Mouse (Mus musculus) CD8-positive naive resting alpha-beta T cell, adult 57 days (primary cell): ENCODE data around the gene Slc26a10. TPM values are rescaled to one million over a fixed set of nuclear protein-coding genes. Genes with fewer than 3 reads are reported as not detected.

Source experiments
- total RNA-seq: library from RNA; stranded (reverse); gene quantifications from one replicate; pipeline ENCODE4 v1.2.4, GENCODE M21; 2023

The Slc26a10 gene
- not detected for total RNA-seq

DNA sequence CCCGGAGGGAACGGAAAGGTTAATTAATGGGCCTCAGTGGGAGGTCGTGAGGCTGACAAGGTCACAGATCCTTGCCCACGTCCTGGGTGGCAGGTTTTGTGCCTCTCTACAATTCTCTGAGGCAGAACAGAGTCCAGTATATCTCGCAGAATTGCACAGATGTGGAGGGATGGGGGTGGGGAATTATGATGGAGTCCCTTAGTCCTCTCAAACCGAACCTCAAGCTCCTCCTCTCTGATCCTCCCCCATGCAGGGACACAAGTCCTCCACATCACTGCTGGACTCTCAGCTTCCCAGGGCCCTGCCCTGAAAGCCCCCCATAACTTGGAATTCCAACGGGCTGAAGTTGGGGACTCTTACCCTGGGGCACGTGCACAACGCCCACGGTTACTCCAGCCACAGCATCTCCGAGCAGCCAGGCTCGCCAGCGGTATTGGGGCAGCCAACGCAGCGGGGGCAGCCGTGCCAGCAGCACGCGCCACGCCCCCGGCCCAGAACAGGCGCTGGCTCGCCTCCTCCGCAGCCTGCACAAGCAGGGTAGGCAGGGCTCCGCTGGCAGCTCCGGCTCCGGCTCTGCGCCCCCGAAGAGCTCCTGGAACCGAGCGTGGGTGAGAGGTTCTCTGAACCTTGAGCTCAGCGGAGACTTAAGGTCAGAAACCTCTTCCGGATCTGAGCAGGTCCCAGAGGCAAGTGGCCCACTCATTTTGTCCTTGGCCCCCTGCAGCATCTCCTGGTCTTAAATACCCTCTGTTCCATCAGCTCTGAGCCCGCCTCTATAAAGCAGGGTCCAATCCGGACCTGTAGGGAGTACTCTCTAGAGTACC, at the start of gene Slc26a10:
Gene Slc26a10 (minus strand): TSS at position 775 of the 824 bp plus-strand sequence.

GRCm38 (mm10) chr10:127211414-127211854, 31.0 kb upstream of the Slc26a10 start, which contains the start of gene Pip4k2c:
Pip4k2c (minus strand) TSS chr10:127211585.

GRCm38 (mm10) chr10:127195328-127196129, 15.1 kb upstream of the Slc26a10 start, which contains the start of gene Dtx3:
Dtx3 (minus strand) TSS chr10:127195728.

DNA sequence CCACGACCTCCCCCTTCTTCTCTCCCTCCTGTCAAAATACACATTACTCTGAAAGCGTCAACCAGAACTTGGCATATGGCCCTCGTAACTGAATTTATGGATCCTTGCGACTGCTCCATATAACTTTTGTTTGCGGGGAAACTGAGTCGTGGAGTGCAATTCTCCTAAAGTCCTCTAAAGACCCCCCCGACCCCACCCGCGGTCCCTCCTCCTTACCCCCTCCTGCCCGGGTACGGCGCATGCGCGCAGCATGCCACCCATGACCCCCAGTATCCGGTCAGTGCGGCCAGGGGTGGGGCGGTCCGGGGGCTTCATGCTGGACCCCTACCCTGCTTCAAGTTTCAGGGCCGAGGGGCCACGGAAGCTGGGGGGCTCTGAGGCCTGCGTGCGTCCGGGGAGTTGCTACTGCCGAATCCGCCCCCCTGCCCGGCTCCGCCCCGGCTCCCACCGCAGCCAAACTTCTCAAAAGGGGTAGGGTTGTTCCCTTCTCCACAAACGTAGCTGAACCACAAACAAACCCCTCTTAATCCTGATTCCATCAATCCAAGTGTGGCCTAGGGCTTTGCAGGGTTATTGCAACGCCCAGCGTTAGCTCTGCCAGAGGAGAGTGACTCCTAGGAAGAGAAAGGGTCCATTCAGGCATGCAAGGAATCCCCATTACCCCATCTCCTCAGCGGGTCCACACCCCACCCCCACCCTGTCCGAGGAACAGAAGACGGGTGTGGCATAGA, 9.4 kb upstream of the Slc26a10 start, which contains the start of gene Arhgef25:
Gene Arhgef25 (minus strand): TSS at position 433 of the 731 bp plus-strand sequence.

GRCm38 (mm10) chr10:127164631-127165353, 15.7 kb downstream of the Slc26a10 start, which contains the start of gene B4galnt1:
B4galnt1 (plus strand) TSS chr10:127165225.

Other genes with a start within 250 kb of the Slc26a10 start
- 63.3 TPM for gene Ctdsp2, start 201.9 kb downstream of the Slc26a10 start, total RNA-seq
- gene Avil, start 179.9 kb downstream of the Slc26a10 start, total RNA-seq: 1.3 TPM
- gene Tsfm, start 149.8 kb downstream of the Slc26a10 start, total RNA-seq: 17.7 TPM
- 31.4 TPM for gene Mettl1, start 139.2 kb downstream of the Slc26a10 start, total RNA-seq
- gene Eef1akmt3, start 139.1 kb downstream of the Slc26a10 start, total RNA-seq: not detected
- gene Cyp27b1, start 132.4 kb downstream of the Slc26a10 start, total RNA-seq: 1.4 TPM
- gene March9, start 120.5 kb downstream of the Slc26a10 start, total RNA-seq: 4.0 TPM
- 126 TPM for gene Cdk4, start 117.1 kb downstream of the Slc26a10 start, total RNA-seq
- 10.0 TPM for gene Tspan31, start 110.4 kb downstream of the Slc26a10 start, total RNA-seq
- 153 TPM for gene Agap2, start 105.4 kb downstream of the Slc26a10 start, total RNA-seq
- 86.9 TPM for gene Os9, start 59.5 kb downstream of the Slc26a10 start, total RNA-seq
- gene B4galnt1, start 15.4 kb downstream of the Slc26a10 start, total RNA-seq: 838 TPM
- 0.49 TPM for gene Arhgef25, start 9.4 kb upstream of the Slc26a10 start, total RNA-seq
- gene Dtx3, start 15.1 kb upstream of the Slc26a10 start, total RNA-seq: 60.7 TPM
- 35.9 TPM for gene Pip4k2c, start 30.9 kb upstream of the Slc26a10 start, total RNA-seq
- gene Kif5a, start 82.7 kb upstream of the Slc26a10 start, total RNA-seq: not detected
- 99.5 TPM for gene Dctn2, start 85.7 kb upstream of the Slc26a10 start, total RNA-seq
- 93.2 TPM for gene Mbd6, start 108.4 kb upstream of the Slc26a10 start, total RNA-seq
- 44.1 TPM for gene Mars, start 131.1 kb upstream of the Slc26a10 start, total RNA-seq
- 328 TPM for gene Arhgap9, start 141.3 kb upstream of the Slc26a10 start, total RNA-seq
- gene Gli1, start 161.3 kb upstream of the Slc26a10 start, total RNA-seq: not detected
- not detected for gene Inhbe, start 173.8 kb upstream of the Slc26a10 start, total RNA-seq
- not detected for gene Inhbc, start 189.8 kb upstream of the Slc26a10 start, total RNA-seq
- gene R3hdm2, start 199.7 kb upstream of the Slc26a10 start, total RNA-seq: 83.0 TPM